Mouse (Mus musculus) heart, adult 2 months (tissue): ENCODE data around the gene Casp8.

Source experiments
- CTCF ChIP-seq: fragments of 200-600 bp; IDR thresholded peaks from 2 replicates; pipeline ENCODE4 v1.8.1; 2022; ENCODE audit warnings: antibody characterized with exemption, mild to moderate bottlenecking, moderate library complexity
- EP300 ChIP-seq: fragments of 200-500 bp; IDR thresholded peaks from 2 replicates; pipeline ENCODE4 v1.6.1; 2011; ENCODE audit warnings: low read depth, low read length, control low read depth; ENCODE audit not compliant: insufficient read depth

DNA sequence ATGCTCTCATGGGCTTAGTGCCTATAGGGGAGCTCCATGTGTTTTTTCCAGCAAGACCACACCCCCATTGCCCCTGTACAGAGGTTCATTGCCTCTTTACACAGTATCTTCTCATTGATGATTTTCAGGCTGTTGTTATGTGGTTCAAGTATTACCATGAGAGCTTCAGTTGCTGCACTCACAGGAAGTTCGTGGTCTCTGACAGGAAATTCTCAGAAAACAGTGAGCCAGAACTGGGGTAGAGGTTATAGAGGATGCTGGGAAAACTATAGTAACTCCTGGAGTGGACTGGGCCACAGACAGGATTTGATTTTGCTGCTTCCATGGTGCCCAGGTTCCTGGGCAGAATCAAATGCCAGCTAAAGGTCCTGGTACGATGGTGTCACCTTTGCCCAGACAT, 2.2 kb downstream of the Casp8 start:
- TF ChIP-seq EP300 (no peak), CTCF (no peak)
